Mouse (Mus musculus) liver, adult 2 months (tissue): ENCODE measurements around the gene Hs6st2. TPM values are rescaled to one million over a fixed set of nuclear protein-coding genes. Genes with fewer than 3 reads are reported as not detected.

Experiments used
- DNase-seq: peaks from one replicate; pipeline ENCODE4 v3.0.0-alpha.2; 2011; ENCODE audit warnings: low read depth, low spot score; ENCODE audit errors: extremely low read depth
- H3K27ac ChIP-seq: fragments of 200-500 bp; replicated peaks from 2 replicates; pipeline ENCODE4 v1.5.1; 2012; ENCODE audit warnings: low read depth, mild to moderate bottlenecking, control low read depth, inconsistent platforms, low read length; ENCODE audit not compliant: insufficient read depth
- H3K27me3 ChIP-seq: fragments of 200-500 bp; 2 replicates; pipeline ENCODE4 v1.6.1; 2012; ENCODE audit warnings: mild to moderate bottlenecking, moderate library complexity, low read length, inconsistent platforms; ENCODE audit not compliant: control insufficient read depth, insufficient read depth
- H3K36me3 ChIP-seq: fragments of 200-500 bp; 2 replicates; pipeline ENCODE4 v1.6.1; 2012; ENCODE audit warnings: low read length, inconsistent platforms; ENCODE audit not compliant: control insufficient read depth, insufficient read depth
- H3K4me1 ChIP-seq: fragments of 200-500 bp; 2 replicates; pipeline ENCODE4 v1.6.1; 2011; ENCODE audit warnings: low read length; ENCODE audit not compliant: control insufficient read depth, insufficient read depth
- H3K4me3 ChIP-seq: fragments of 200-500 bp; 2 replicates; pipeline ENCODE4 v1.5.1; 2011; ENCODE audit warnings: low read depth, mild to moderate bottlenecking, control low read depth, low read length, moderate library complexity; ENCODE audit not compliant: insufficient read depth
- H3K79me2 ChIP-seq: fragments of 200-500 bp; 2 replicates; pipeline ENCODE4 v1.6.1; 2012; ENCODE audit warnings: inconsistent platforms, mild to moderate bottlenecking, low read length, moderate library complexity; ENCODE audit not compliant: control insufficient read depth, insufficient read depth
- H3K9ac ChIP-seq: fragments of 200-500 bp; 2 replicates; pipeline ENCODE4 v1.6.1; 2012; ENCODE audit warnings: low read depth, mild to moderate bottlenecking, control low read depth, inconsistent platforms, low read length
- CTCF ChIP-seq: fragments of 200-500 bp; IDR thresholded peaks from 2 replicates; pipeline ENCODE4 v1.5.1; 2011; ENCODE audit warnings: low read depth, low read length, control low read depth
- POLR2A ChIP-seq: fragments of 200-500 bp; IDR thresholded peaks from 2 replicates; pipeline ENCODE4 v1.6.1; 2011; ENCODE audit warnings: low read length, control low read depth; ENCODE audit not compliant: insufficient read depth; ENCODE audit errors: extremely low read depth
- WGBS: fragments of 180-500 bp; shearing (Covaris S2); methylation state at CpG from one replicate; pipeline ENCODE4 v1.1.7; 2018; 5-methylcytosine and 5-hydroxymethylcytosine counted together
- polyA plus RNA-seq: library from polyadenylated mRNA; depleted of rRNA; stranded (reverse); fragments of >200 nt; gene quantifications from 2 replicates; pipeline ENCODE4 v1.2.3, GENCODE M21; 2012
- total RNA-seq: library from RNA; depleted of rRNA; stranded (reverse); fragments of >200 nt; gene quantifications from 2 replicates; pipeline ENCODE4 v1.2.3, GENCODE M21; 2014

Gene Hs6st2
- total and polyA plus RNA-seq, 2 experiments, result under 0.01 TPM; not detected in 1

GRCm38 (mm10) chrX:51642661-51643257 lies 38.9 kb downstream of the Hs6st2 start:
- no peaks in the 10 kb centered on the region for H3K79me2 ChIP-seq
- H3K4me1 ChIP-seq, result no peaks in the 10 kb centered on the region
- no peak overlapping the region for H3K27ac ChIP-seq
- no peak for DNase-seq
- H3K27me3 ChIP-seq, result no peaks in the 10 kb centered on the region
- H3K36me3 ChIP-seq, result no peaks in the 10 kb centered on the region
- TF ChIP-seq CTCF, result no peak
- no peak for TF ChIP-seq POLR2A
- no peak overlapping the region for H3K9ac ChIP-seq
- H3K4me3 ChIP-seq, result no peak overlapping the region
- 74% methylated on average over 3 of the region's 3 CpGs for WGBS

GRCm38 (mm10) chrX:51635756-51636155 lies 45.9 kb downstream of the Hs6st2 start:
- H3K79me2 ChIP-seq, result no peaks in the 10 kb centered on the region
- WGBS, result 86% methylated on average over 7 of the region's 7 CpGs
- TF ChIP-seq POLR2A, result no peak
- no peak for TF ChIP-seq CTCF

GRCm38 (mm10) chrX:51631376-51631775 lies 50.3 kb downstream of the Hs6st2 start:
- no peak for TF ChIP-seq CTCF
- no peak for TF ChIP-seq POLR2A
- Histone ChIP-seq H3K27me3 (no peaks in the 10 kb centered on the region), H3K79me2 (no peaks in the 10 kb centered on the region), H3K9ac (no peak overlapping the region), H3K4me1 (no peaks in the 10 kb centered on the region), H3K27ac (no peak overlapping the region), H3K4me3 (no peak overlapping the region), H3K36me3 (no peaks in the 10 kb centered on the region)
- 59% methylated on average over 2 of the region's 2 CpGs for WGBS
- no peak for DNase-seq

More at GRCm38 (mm10) chrX:51635756-51636155, 45.9 kb downstream of the Hs6st2 start:
- H3K9ac ChIP-seq, result no peak overlapping the region
- no peaks in the 10 kb centered on the region for H3K4me1 ChIP-seq
- no peak overlapping the region for H3K4me3 ChIP-seq
- no peak overlapping the region for H3K27ac ChIP-seq
- H3K36me3 ChIP-seq, result no peaks in the 10 kb centered on the region
- no peak for DNase-seq
- H3K27me3 ChIP-seq, result no peaks in the 10 kb centered on the region

GRCm38 (mm10) chrX:51614384-51615004 lies 67.2 kb downstream of the Hs6st2 start:
- H3K36me3 ChIP-seq, result no peaks in the 10 kb centered on the region
- DNase-seq, result no peak
- H3K27ac ChIP-seq, result no peak overlapping the region
- no peaks in the 10 kb centered on the region for H3K27me3 ChIP-seq
- WGBS, result 29% methylated on average over 7 of the region's 7 CpGs
- H3K79me2 ChIP-seq, result no peaks in the 10 kb centered on the region
- no peak overlapping the region for H3K4me3 ChIP-seq
- H3K9ac ChIP-seq, result no peak overlapping the region
- H3K4me1 ChIP-seq, result no peaks in the 10 kb centered on the region
- TF ChIP-seq CTCF (no peak), POLR2A (no peak)

GRCm38 (mm10) chrX:51610743-51611142 lies 70.9 kb downstream of the Hs6st2 start:
- Histone ChIP-seq H3K4me3 (no peak overlapping the region), H3K36me3 (no peaks in the 10 kb centered on the region), H3K79me2 (no peaks in the 10 kb centered on the region), H3K27me3 (no peaks in the 10 kb centered on the region), H3K27ac (no peak overlapping the region), H3K4me1 (no peaks in the 10 kb centered on the region), H3K9ac (no peak overlapping the region)
- WGBS, result 52% methylated on average over 1 of the region's 1 CpGs
- no peak for DNase-seq
- TF ChIP-seq CTCF (no peak), POLR2A (no peak)

- H3K79me2 ChIP-seq, result no peaks in the 10 kb centered on the region
- H3K27me3 ChIP-seq, result no peaks in the 10 kb centered on the region
- no peaks in the 10 kb centered on the region for H3K4me1 ChIP-seq
- no peak for TF ChIP-seq CTCF
- no peak for TF ChIP-seq POLR2A
- no peak overlapping the region for H3K9ac ChIP-seq
- no peaks in the 10 kb centered on the region for H3K36me3 ChIP-seq
- no peak overlapping the region for H3K4me3 ChIP-seq
- no peak overlapping the region for H3K27ac ChIP-seq
- 91% methylated on average over 6 of the region's 6 CpGs for WGBS
- DNase-seq, result no peak
These were observed 75.3 kb downstream of the Hs6st2 start for GRCm38 (mm10) chrX:51606231-51606863.
